Mouse (Mus musculus): ENCODE results near the gene Zfp652. TPM values are rescaled to one million over a fixed set of nuclear protein-coding genes. Genes with fewer than 3 reads are reported as not detected.

Zfp652 gene
- total and polyA plus RNA-seq, 2 experiments from 2014 or later, result 16.5 to 29.4 TPM

GRCm38 (mm10) chr11:95833006-95833570, 120.6 kb downstream of the Zfp652 start:
- H3K4me2 ChIP-seq (ENCODE audit: low read depth), result no peak overlapping the region
- H3K27ac ChIP-seq (ENCODE audit: low read depth, low read length), result no peak overlapping the region
- H3K9ac ChIP-seq, result no peak overlapping the region
- 26% methylated on average over 8 of the region's 8 CpGs for WGBS
- H3K9me3 ChIP-seq (ENCODE audit: low read length), result no peaks in the 10 kb centered on the region
- no peaks in the 10 kb centered on the region for H3K36me3 ChIP-seq (ENCODE audit: insufficient read depth)
- H3K4me1 ChIP-seq (ENCODE audit: insufficient read depth), result peaks cover 9% of the 10 kb centered on the region; the same call in 1 of the 2 replicates
- TF ChIP-seq CTCF (IDR thresholded peaks at IDR 0.05; ENCODE audit: low read depth), result no peak
- ATAC-seq (no peak), DNase-seq (no peak)
- no peak overlapping the region for H3K4me3 ChIP-seq (ENCODE audit: low read depth, low read length)
- H3K27me3 ChIP-seq (ENCODE audit: insufficient read depth, low read length), result peaks cover 75% of the 10 kb centered on the region

GRCm38 (mm10) chr11:95833631-95834142, 121.2 kb downstream of the Zfp652 start:
- peaks cover 69% of the 10 kb centered on the region for H3K27me3 ChIP-seq (ENCODE audit: insufficient read depth, low read length)
- no peak overlapping the region for H3K27ac ChIP-seq (ENCODE audit: low read depth, low read length)
- no peaks in the 10 kb centered on the region for H3K36me3 ChIP-seq (ENCODE audit: insufficient read depth)
- 8% methylated on average over 18 of the region's 18 CpGs for WGBS
- no peak; the same call in 1 of the 2 replicates for ATAC-seq
- TF ChIP-seq CTCF (IDR thresholded peaks at IDR 0.05; ENCODE audit: low read depth), result no peak
- no peak overlapping the region for H3K4me3 ChIP-seq (ENCODE audit: low read depth, low read length)
- peaks cover 11% of the 10 kb centered on the region for H3K4me1 ChIP-seq (ENCODE audit: insufficient read depth)
- DNase-seq, result no peak
- H3K9ac ChIP-seq, result no peak overlapping the region
- H3K9me3 ChIP-seq (ENCODE audit: low read length), result no peaks in the 10 kb centered on the region
- H3K4me2 ChIP-seq (ENCODE audit: low read depth), result no peak overlapping the region; the same call in 1 of the 2 replicates

GRCm38 (mm10) chr11:95834143-95834667, 121.7 kb downstream of the Zfp652 start:
- H3K27me3 ChIP-seq (ENCODE audit: insufficient read depth, low read length), result peaks cover 64% of the 10 kb centered on the region
- no peak for DNase-seq
- TF ChIP-seq CTCF (IDR thresholded peaks at IDR 0.05; ENCODE audit: low read depth), result no peak
- no peak overlapping the region for H3K9ac ChIP-seq
- H3K9me3 ChIP-seq (ENCODE audit: low read length), result no peaks in the 10 kb centered on the region
- ATAC-seq, result no peak
- no peak overlapping the region; the same call in 1 of the 2 replicates for H3K4me2 ChIP-seq (ENCODE audit: low read depth)
- H3K36me3 ChIP-seq (ENCODE audit: insufficient read depth), result no peaks in the 10 kb centered on the region
- peaks cover 12% of the 10 kb centered on the region for H3K4me1 ChIP-seq (ENCODE audit: insufficient read depth)
- no peak overlapping the region for H3K27ac ChIP-seq (ENCODE audit: low read depth, low read length)
- no peak overlapping the region for H3K4me3 ChIP-seq (ENCODE audit: low read depth, low read length)
- 6% methylated on average over 22 of the region's 22 CpGs for WGBS

DNA sequence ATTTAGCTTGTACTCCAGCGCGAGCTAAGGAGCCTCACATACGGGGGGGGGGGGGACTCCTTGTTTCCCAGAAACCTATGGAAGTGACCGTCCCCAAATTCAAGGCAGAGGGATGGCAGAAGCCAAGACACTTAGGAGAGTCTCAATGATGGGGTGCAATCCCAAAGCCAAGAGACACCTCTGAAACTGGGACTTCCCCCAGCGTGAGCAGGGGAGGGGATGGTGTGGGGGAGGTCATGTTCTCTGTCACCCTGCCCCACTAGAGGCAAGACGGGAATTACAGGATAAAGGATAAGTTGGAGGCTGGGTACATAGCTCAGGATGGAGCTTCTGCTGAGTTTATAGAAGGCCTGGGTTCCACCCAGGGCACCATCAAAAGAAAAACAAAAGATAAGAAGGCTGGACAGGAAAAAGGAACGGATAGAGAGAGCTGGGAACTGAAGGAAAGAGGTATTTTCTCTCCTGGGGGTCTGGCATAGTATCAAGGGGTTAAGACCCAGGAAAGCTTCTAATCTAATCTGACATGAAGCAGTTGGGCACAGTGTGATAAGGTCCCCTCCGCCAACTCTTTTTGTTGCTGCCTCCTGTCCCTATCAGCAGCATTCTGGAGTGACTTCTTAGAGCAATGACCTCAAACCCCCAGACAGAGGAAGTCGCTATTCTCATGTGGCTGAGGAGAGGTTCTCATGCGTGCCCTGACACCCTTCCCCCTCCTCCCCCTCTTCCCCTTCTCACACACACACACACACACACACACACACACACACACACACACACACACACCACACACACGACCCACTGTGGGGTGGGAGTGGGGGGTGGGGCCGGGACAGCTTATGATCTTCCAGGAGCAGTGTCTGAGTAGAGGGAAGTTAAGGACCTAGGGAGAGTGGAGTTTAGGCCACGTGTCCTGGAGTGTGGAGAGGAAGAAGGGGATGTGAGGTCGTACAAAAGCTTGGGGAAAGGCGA, 122.6 kb downstream of the Zfp652 start:
- no peak for TF ChIP-seq CTCF (IDR thresholded peaks at IDR 0.05; ENCODE audit: low read depth)
- H3K4me1 ChIP-seq (ENCODE audit: insufficient read depth), result peaks cover 12% of the 10 kb centered on the region
- H3K9ac ChIP-seq, result no peak overlapping the region
- H3K27ac ChIP-seq (ENCODE audit: low read depth, low read length), result no peak overlapping the region
- peaks cover 56% of the 10 kb centered on the region for H3K27me3 ChIP-seq (ENCODE audit: insufficient read depth, low read length)
- no peak overlapping the region for H3K4me3 ChIP-seq (ENCODE audit: low read depth, low read length)
- no peaks in the 10 kb centered on the region for H3K36me3 ChIP-seq (ENCODE audit: insufficient read depth)
- ATAC-seq, result no peak
- no peak overlapping the region for H3K4me2 ChIP-seq (ENCODE audit: low read depth)
- 27% methylated on average over 15 of the region's 15 CpGs for WGBS
- no peak for DNase-seq
- no peaks in the 10 kb centered on the region for H3K9me3 ChIP-seq (ENCODE audit: low read length)

- ATAC-seq (no peak), DNase-seq (no peak)
- no peak for TF ChIP-seq CTCF (IDR thresholded peaks at IDR 0.05; ENCODE audit: low read depth)
- peaks cover 7% of the 10 kb centered on the region for H3K4me1 ChIP-seq (ENCODE audit: insufficient read depth)
- no peak overlapping the region for H3K9ac ChIP-seq
- H3K4me2 ChIP-seq (ENCODE audit: low read depth), result no peak overlapping the region
- H3K27me3 ChIP-seq (ENCODE audit: insufficient read depth, low read length), result peaks cover 48% of the 10 kb centered on the region
- no peak overlapping the region for H3K27ac ChIP-seq (ENCODE audit: low read depth, low read length)
- no peaks in the 10 kb centered on the region for H3K36me3 ChIP-seq (ENCODE audit: insufficient read depth)
- H3K9me3 ChIP-seq (ENCODE audit: low read length), result no peaks in the 10 kb centered on the region
- H3K4me3 ChIP-seq (ENCODE audit: low read depth, low read length), result no peak overlapping the region
- WGBS, result 44% methylated on average over 6 of the region's 6 CpGs
Observed at GRCm38 (mm10) chr11:95835832-95836231, 123.4 kb downstream of the Zfp652 start.

DNA sequence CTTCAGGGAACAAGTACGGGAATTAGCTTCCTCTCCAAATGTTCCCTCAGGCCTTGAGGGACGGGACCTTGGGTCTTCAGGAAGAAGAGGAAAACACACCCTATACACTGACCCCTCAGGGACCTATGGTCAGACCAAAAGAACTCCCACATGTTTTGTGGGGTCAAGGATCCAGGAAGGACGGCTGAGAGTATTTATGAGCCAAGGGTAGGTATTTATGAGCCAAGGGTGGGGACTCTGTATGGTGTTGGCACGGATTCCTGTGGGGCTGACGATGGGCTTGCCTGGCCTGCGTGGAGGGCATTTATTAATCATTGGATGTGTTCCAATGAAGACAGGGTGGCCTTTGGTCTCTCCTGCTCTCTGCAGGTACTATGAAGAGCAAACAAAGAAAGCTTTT, 124.0 kb downstream of the Zfp652 start:
- Histone ChIP-seq H3K27me3 (ENCODE audit: insufficient read depth, low read length) (peaks cover 42% of the 10 kb centered on the region), H3K4me2 (ENCODE audit: low read depth) (no peak overlapping the region), H3K9ac (no peak overlapping the region), H3K9me3 (ENCODE audit: low read length) (no peaks in the 10 kb centered on the region), H3K27ac (ENCODE audit: low read depth, low read length) (no peak overlapping the region), H3K36me3 (ENCODE audit: insufficient read depth) (no peaks in the 10 kb centered on the region), H3K4me1 (ENCODE audit: insufficient read depth) (peaks cover 4% of the 10 kb centered on the region), H3K4me3 (ENCODE audit: low read depth, low read length) (no peak overlapping the region)
- no peak for DNase-seq
- ATAC-seq, result no peak
- 50% methylated on average over 6 of the region's 6 CpGs for WGBS
- TF ChIP-seq CTCF (IDR thresholded peaks at IDR 0.05; ENCODE audit: low read depth), result no peak

All from forebrain, postnatal 0 days (tissue).